Mouse (Mus musculus) cerebellum, adult 11 months (tissue): ENCODE data around the gene Dek.

ENCODE experiments used
- DNase-seq: peaks from one replicate; pipeline ENCODE4 v3.0.0; 2022

Gene Dek

DNA sequence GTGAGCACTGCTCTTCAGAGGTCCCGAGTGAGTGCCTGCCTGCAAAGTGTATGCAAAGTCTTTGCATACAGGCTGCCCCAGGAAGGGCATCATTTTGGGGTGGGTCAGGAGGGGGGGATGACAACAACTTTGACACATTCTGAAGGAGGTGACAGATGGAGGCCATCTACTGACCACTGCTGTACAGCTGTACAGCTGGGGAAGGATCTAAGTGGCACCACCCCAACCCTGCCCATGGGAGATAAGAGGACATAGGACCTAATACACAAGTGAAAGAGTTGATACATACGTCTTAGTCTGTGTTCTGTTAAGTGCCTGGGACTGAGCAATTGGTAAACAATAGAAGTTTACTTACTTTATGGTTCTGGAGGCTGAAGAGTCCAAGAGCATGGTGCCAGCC lies 3.2 kb upstream of the Dek start:
- DNase-seq = no peak

DNA sequence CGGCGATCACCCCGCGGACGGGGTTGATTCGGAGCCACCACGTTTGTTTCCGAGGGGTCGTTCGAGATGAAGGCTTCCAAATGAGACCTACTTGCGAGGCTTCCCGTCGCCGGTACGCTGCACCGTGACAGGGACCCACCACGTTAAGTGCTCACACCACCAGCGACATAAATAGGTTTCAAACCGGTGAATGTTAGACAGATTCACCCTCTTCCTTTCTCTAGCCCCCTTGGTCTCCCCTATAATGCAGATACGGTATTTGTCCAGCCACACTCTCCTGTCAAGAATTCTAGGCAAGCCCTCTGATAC lies 533 bp upstream of the Dek start:
- no peak for DNase-seq

- no peak for DNase-seq
Observed at GRCm38 (mm10) chr13:47104856-47105541, 1.0 kb downstream of the Dek start.

- DNase-seq = no peak
Observed at GRCm38 (mm10) chr13:47104146-47104545, 1.9 kb downstream of the Dek start.

- DNase-seq = no peak
Observed at GRCm38 (mm10) chr13:47100587-47100986, 5.4 kb downstream of the Dek start.

GRCm38 (mm10) chr13:47099265-47099664 lies 6.7 kb downstream of the Dek start:
- no peak for DNase-seq

DNA sequence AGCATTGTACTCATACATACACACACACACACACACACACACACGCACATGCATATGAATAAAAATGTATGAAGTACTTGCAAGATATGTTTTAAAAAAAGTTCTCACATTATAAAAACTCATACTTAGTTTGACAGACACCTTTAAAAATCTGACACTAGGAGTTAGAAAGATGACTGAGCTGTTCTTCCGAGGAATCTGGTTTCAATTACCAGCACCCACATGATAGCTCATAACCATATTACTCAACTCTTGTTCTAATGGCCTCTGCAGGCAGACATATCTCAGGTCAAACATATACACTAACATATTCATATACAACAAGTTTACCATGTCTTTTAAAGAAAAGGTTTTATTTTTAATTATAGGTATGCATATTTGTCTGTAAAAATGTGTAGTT lies 9.4 kb downstream of the Dek start:
- no peak for DNase-seq

- DNase-seq = no peak
Observed at GRCm38 (mm10) chr13:47093791-47094190, 12.2 kb downstream of the Dek start.

- DNase-seq = no peak
Observed at GRCm38 (mm10) chr13:47089271-47089670, 16.7 kb downstream of the Dek start.

DNA sequence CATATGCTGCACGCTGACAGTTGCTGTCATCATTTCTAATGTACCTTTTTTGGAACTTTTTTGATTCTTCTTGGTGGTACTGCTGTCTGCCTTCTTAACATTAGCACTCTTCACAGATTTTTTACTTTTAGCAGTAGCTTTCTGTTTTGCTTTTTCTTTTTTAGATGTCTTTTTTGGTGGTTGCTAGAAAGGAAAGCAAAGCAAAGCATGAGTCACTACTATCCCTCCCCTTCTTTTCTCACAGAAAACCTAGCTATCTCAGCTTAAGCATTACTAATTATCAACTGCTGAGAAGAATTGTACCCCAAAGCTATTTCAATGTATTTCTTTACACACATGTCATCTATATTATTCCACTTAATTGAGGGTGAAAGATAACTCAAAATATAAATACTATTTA lies 17.6 kb downstream of the Dek start:
- DNase-seq = no peak

GRCm38 (mm10) chr13:47080905-47081505 lies 25.0 kb downstream of the Dek start:
- no peak for DNase-seq

DNA sequence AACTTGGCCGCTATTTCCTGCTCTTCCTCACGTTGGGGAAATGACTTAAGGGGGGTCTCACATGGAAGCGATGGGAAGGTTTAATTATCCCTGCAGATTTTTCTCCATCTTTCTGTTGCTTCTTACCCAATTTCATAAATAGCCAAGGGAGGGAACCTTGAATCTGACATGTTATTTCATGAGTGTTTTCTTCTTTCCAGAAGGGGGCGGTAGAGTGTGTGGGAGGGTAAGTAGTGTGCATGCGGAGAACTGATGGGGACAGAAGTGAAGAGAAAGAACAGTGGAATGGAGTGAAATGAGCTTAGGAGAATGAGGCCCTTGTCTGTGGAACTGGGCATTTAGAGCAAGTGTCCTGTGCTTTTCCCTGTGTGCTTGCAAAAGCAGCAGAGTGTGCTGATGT lies 27.2 kb downstream of the Dek start:
- DNase-seq = no peak

DNA sequence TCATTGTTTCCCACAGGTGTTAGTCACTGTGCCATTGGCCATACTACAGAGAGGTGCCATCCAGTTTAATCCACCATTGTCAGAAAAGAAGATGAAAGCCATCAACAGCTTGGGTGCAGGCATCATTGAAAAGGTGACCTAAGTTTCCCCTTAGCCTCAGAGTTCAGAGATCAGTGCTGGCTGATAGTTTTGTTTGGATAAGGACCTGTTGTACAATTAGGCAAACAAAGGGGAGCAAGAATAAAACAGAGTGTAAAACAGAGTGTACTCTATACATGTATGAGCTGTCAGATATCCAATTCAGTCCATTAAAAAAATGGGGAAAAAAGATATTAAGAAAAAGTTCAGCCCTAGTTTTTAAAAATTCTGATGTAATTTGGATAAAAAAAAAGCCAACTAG lies 28.6 kb downstream of the Dek start:
- DNase-seq = no peak

DNA sequence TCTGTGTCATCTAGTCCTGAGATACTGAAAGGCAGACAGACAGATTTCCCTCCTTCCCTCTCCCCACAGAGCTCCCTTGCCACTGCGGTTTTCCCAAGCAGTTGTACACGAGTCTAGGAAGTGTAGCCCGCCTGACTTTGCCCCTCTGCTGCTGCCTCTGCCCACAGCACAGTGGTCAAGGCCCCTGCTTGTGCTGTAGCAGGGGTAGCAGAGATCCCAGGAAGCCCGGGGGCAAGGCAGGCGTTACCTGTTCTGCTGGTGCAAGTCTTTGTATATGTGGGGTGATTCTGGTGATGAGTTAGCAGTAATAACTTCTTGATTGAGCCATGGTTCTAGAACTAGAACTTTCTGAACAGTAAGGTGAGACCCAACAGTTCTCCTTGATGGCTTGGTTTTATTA lies 29.8 kb downstream of the Dek start:
- DNase-seq = no peak

GRCm38 (mm10) chr13:47072484-47072883 lies 33.5 kb downstream of the Dek start:
- DNase-seq = no peak

DNA sequence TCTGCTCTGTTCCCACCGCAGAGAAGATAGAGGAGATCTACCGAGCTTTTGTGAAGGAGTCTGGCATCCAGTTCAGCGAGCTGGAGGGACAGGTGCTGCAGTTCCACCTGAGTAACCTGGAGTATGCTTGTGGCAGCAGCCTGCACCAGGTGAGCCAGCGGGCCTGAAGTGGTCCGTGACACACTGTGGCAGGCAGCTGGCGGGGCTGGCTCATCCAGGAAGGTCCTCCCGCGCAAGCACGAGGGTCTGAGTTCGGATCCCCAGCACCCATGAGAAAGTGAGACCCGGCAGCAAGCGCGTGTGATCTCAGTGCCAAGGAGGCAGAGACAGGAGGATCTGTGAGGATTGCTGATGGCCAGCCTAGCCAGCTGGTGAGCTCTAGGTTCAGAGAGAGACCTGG lies 34.1 kb downstream of the Dek start:
- no peak for DNase-seq

GRCm38 (mm10) chr13:47070329-47071080 lies 35.5 kb downstream of the Dek start:
- no peak for DNase-seq

GRCm38 (mm10) chr13:47067001-47067400 lies 39.0 kb downstream of the Dek start:
- DNase-seq = no peak

DNA sequence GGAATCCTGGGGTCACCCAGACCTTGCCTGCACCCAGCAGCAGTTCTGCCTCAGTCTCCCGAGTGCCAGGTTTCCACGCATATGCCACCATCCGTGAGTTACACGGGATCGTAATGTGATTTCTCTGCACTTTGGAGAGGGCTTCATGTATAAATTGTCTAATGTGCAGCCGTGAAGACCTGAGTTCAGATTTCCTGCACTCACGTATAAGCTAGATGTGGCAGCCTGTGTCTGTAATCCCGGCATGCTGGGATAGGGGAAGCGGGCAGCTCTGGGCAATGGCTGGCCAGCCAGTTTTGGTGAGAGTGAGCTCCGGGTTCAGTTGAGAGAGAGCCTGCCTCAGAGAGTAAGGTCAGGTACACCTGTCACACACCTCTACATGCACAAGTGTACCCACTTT lies 39.5 kb downstream of the Dek start:
- no peak for DNase-seq

GRCm38 (mm10) chr13:47063985-47064760 lies 41.8 kb downstream of the Dek start:
- DNase-seq = no peak

DNA sequence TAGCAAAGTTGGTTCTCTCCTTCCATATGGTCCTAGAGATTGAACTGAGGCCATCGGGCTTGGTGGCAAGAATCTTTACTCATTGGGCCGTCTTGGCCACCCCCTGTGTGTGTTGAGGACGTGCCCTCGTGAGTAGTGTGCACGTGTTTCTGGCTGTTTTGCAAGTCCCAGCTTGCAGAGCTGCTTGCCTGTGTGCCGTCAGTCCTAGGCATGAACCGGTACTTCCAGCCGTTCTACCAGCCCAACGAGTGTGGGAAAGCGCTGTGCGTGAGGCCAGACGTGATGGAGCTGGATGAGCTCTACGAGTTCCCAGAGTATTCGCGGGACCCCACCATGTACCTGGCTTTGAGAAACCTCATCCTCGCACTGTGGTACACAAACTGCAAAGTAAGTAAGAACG lies 43.2 kb downstream of the Dek start:
- DNase-seq = no peak

GRCm38 (mm10) chr13:47056781-47057180 lies 49.2 kb downstream of the Dek start:
- no peak for DNase-seq

GRCm38 (mm10) chr13:47056126-47056525 lies 49.9 kb downstream of the Dek start:
- DNase-seq = no peak

DNA sequence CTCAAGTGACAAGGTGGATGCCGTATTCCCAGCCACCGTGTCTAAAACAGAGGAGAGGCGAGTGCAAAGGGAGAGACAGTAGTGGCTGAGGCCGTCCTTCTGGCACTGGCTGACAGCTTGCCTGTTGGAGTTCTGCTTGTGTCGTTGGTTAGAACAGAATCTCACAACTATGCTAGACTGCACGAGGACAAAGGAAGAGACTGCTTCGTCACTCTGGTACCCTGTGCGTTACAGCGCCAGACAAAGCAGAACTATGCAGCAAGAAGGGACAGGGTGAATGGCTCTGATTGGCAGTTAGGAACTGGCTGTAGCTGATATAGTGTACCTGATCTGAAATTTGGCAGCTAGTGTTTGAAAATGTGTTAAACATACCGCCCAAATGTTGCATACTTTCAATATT lies 52.0 kb downstream of the Dek start:
- no peak for DNase-seq
